Mouse (Mus musculus) naive thymus-derived CD4-positive, alpha-beta T cell, adult 2 months (primary cell): ENCODE data around the gene Pank1.

Source experiments
- DNase-seq: peaks from one replicate; pipeline ENCODE4 v3.0.0-alpha.2; 2011; ENCODE audit warnings: low read depth

The Pank1 gene

GRCm38 (mm10) chr19:34879624-34880023 is 369 bp upstream of the Pank1 start:
- DNase-seq = peak; percentile 8

- peak; percentile 79 for DNase-seq
These were observed 1.2 kb downstream of the Pank1 start for GRCm38 (mm10) chr19:34877898-34878602.

- no peak for DNase-seq
These were observed 2.6 kb downstream of the Pank1 start for GRCm38 (mm10) chr19:34876676-34877075.

GRCm38 (mm10) chr19:34869375-34869774 is 9.9 kb downstream of the Pank1 start:
- DNase-seq = no peak

GRCm38 (mm10) chr19:34868093-34868741 is 11.0 kb downstream of the Pank1 start:
- DNase-seq = no peak

GRCm38 (mm10) chr19:34863737-34864136 is 15.5 kb downstream of the Pank1 start:
- no peak for DNase-seq

GRCm38 (mm10) chr19:34856021-34856651 is 23.1 kb downstream of the Pank1 start:
- DNase-seq = no peak

GRCm38 (mm10) chr19:34851161-34851560 is 28.1 kb downstream of the Pank1 start:
- DNase-seq = no peak

- DNase-seq = no peak
These were observed 29.8 kb downstream of the Pank1 start for GRCm38 (mm10) chr19:34849426-34849825.

- DNase-seq = no peak
These were observed 31.1 kb downstream of the Pank1 start for GRCm38 (mm10) chr19:34848164-34848563.

- no peak for DNase-seq
These were observed 32.2 kb downstream of the Pank1 start for GRCm38 (mm10) chr19:34847103-34847502.

GRCm38 (mm10) chr19:34846508-34847038 is 32.7 kb downstream of the Pank1 start:
- DNase-seq = peak; percentile 59

- no peak for DNase-seq
These were observed 33.2 kb downstream of the Pank1 start for GRCm38 (mm10) chr19:34846005-34846404.

GRCm38 (mm10) chr19:34845331-34845730 is 33.9 kb downstream of the Pank1 start:
- peak; percentile 8 for DNase-seq

GRCm38 (mm10) chr19:34844760-34845159 is 34.5 kb downstream of the Pank1 start:
- DNase-seq = no peak

- no peak for DNase-seq
These were observed 35.2 kb downstream of the Pank1 start for GRCm38 (mm10) chr19:34844047-34844446.

GRCm38 (mm10) chr19:34841719-34842506 is 37.3 kb downstream of the Pank1 start:
- DNase-seq = no peak

- no peak for DNase-seq
These were observed 40.6 kb downstream of the Pank1 start for GRCm38 (mm10) chr19:34838624-34839023.

GRCm38 (mm10) chr19:34831702-34832101 is 47.6 kb downstream of the Pank1 start:
- no peak for DNase-seq

- no peak for DNase-seq
These were observed 51.2 kb downstream of the Pank1 start for GRCm38 (mm10) chr19:34827916-34828635.

- no peak for DNase-seq
These were observed 51.8 kb downstream of the Pank1 start for GRCm38 (mm10) chr19:34827444-34827843.
